Mouse (Mus musculus) cortical plate, adult 2 months (tissue): ENCODE measurements around the gene Hk1.
A peak's percentile ranks its signal among the peaks of the same experiment; 100 is the strongest.

Experiments used
- CTCF ChIP-seq: fragments of 200-500 bp; IDR thresholded peaks from 2 replicates; pipeline ENCODE4 v1.5.1; 2011; ENCODE audit warnings: mild to moderate bottlenecking, control low read depth, low read length; ENCODE audit not compliant: insufficient read depth; ENCODE audit errors: extremely low read depth
- POLR2A ChIP-seq: fragments of 200-500 bp; IDR thresholded peaks from 2 replicates; pipeline ENCODE4 v1.6.1; 2011; ENCODE audit warnings: mild to moderate bottlenecking, low read length, control low read depth; ENCODE audit not compliant: insufficient read depth; ENCODE audit errors: extremely low read depth

GRCm38 (mm10) chr10:62380936-62381335, 1.2 kb upstream of the Hk1 start:
- peak; percentile 24; the same call in 1 of the 2 replicates for TF ChIP-seq CTCF
- no peak for TF ChIP-seq POLR2A
